Mouse (Mus musculus): ENCODE measurements at regions not wholly inside any gene's neighbourhood (a gene's known extent, or its start where the extent isn't known, plus 50 kb on each side); places are given as distances from the start of the nearest gene placed in this dataset.

DNA sequence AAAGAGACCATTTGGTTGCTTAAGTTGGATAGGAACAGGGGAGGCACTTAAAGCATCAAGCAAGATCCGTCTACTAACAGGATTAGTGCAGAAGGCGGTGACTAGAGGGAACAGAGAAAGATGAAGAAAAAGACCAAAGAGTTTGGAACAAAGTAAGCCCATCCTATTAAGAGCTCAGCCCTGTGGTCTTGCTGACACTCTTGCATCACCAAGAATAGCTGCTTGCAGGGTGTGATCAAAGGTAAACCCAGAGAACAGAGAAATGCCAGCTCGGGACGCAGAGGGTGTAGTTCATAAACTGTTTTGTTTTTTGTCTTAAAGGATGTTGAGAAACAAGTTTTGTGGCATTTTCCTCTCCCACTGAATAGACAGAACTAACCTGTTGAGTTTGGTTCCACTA is 574.8 kb downstream of the Slc4a3 start:
- no peak for DNase-seq

- DNase-seq = no peak
These were observed 584.3 kb downstream of the Slc4a3 start for GRCm38 (mm10) chr1:76130353-76130752.

DNA sequence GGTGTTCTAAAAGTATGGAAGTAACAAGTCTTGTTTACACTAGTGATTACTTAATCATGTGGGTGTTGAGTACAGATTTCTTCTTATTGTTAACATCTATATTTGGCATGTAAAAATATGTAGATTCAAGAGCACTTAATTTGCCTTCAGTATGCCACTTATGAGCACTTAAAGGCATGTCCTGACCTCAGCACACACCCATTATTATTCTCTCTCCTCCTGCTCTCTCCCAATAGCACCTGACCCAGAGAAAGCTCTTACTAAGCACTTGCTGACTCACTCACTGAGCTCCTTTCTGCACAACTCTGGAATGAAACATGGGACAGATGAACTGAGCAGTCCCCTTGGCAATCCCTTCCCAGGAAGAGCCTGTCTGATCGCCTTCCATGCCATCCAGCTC is 590.7 kb downstream of the Slc4a3 start:
- peak in 1 of 2 experiments; percentile 4 for DNase-seq

DNA sequence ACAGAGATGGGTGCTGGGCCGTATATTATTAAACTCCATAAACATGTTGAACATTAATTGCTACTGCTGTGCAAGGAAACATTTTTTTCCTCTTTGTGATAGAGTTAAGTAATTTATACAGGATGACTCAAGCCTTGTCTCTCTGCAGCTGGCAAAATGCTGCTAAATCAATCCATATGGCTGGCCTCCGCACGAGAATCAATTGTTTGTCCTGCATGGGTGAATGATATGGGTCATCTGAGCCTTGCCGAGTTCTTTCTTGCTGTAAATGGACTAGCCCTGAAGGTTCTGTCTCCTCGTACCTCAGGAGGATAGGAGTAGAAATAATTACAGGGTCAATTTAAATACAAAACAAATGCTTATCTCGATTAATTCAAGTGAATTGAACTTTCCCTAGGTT is 591.6 kb downstream of the Slc4a3 start:
- no peak for DNase-seq

- DNase-seq = no peak
These were observed 597.5 kb downstream of the Slc4a3 start for GRCm38 (mm10) chr1:76143516-76143915.

- DNase-seq = no peak
These were observed 602.9 kb downstream of the Slc4a3 start for GRCm38 (mm10) chr1:76148963-76149362.

- no peak for DNase-seq
These were observed 610.2 kb downstream of the Slc4a3 start for GRCm38 (mm10) chr1:76156291-76156690.

DNA sequence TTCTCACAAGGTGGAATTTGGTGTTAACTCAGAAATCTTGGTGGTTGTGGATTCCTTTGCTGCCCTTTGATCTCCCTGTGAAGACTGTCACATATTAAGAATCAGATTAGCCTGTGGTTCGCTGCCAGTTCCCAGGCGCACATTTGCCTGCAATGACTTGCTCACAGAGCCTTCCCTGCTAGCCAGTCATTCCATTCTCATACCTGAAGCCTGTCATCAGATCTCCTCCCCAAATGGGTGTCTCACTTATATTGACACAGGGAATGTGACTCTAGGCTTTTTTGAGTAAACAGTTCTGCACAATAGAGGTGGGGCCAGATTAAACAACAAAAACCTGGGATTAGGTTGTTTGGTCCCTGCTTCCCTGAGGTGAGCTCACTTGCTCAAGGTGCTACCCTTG is 621.4 kb downstream of the Slc4a3 start:
- DNase-seq = no peak

GRCm38 (mm10) chr1:76181181-76181580 is 635.1 kb downstream of the Slc4a3 start:
- DNase-seq = no peak

- peak; percentile 6 to 9 for DNase-seq
These were observed 648.8 kb downstream of the Slc4a3 start for GRCm38 (mm10) chr1:76194844-76195243.

GRCm38 (mm10) chr1:76197651-76198050 is 651.6 kb downstream of the Slc4a3 start:
- no peak for DNase-seq

GRCm38 (mm10) chr1:76200906-76201305 is 654.8 kb downstream of the Slc4a3 start:
- no peak for DNase-seq

GRCm38 (mm10) chr1:76212486-76212885 is 666.4 kb downstream of the Slc4a3 start:
- DNase-seq = no peak

GRCm38 (mm10) chr1:76244721-76245120 is 698.7 kb downstream of the Slc4a3 start:
- DNase-seq = peak in 1 of 2 experiments; percentile 4

DNA sequence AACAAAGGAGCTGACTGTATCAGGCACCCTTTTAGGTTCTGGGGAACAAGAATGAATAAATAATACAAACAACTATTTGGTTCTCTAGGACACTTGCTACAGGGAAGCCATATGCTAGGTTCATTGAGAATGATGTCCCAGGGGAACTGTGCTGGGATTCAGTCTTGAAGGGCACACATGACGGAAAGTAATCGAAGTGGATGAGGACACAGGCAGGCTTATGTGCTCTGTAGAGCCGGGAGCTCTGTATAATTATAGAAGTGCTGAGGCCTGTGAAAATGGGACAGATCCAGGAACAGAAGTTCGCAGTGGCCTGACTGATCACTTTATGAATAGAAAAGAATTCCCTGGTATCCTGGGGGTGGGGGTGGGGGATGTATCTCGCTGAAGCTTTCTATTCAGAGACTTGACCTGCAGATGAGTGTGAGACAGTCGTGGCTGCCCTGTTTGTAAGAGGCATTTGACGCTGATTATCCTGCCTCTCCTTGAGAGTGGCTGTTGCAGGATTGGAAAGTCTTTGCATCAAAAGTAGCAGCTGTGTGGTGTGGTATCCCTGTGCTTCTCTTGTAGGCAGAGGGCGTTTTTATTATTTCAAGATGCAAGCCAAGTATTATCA is 700.2 kb downstream of the Slc4a3 start:
- DNase-seq = no peak

DNA sequence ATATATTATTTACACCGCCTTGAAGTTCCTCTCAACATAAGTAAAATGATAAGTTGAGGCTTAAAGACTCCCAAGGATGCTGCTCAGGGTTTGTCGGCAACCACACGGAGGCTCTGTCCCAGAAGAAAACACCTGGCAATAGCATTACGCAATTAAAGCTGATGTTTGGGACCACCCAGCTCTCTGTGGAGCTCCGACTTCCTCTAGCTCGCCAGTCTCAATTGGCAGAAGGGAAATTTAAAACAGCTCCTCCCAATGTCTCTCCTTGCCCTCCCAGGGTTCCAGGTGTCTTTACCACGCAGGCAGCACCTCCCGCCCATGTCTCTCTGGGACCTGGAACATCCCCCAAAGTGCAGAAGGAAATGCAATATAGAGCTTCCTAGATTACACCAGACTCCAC is 701.1 kb downstream of the Slc4a3 start:
- no peak for DNase-seq

- DNase-seq = no peak
These were observed 712.2 kb downstream of the Slc4a3 start for GRCm38 (mm10) chr1:76258217-76258616.

DNA sequence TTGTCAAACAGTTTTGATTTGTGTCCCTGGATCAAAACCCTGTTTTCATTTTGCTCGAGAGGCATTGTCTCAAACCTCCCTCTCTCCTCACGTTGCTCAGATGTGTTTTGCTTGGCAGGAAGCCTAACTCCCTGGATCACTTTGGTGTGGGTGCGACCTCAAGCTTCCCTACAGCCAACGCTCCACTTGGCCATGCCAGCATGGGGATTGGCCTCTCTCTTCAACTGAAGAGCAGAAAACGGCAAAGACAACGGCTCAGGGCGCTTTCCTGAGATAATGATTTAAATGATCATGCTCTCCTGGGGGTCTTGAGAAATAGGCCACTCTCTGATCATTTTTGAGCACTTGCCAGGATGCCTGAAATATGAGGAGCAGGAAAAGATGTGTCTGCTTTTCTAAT is 730.1 kb downstream of the Slc4a3 start:
- peak; percentile 3 to 18 for DNase-seq

DNA sequence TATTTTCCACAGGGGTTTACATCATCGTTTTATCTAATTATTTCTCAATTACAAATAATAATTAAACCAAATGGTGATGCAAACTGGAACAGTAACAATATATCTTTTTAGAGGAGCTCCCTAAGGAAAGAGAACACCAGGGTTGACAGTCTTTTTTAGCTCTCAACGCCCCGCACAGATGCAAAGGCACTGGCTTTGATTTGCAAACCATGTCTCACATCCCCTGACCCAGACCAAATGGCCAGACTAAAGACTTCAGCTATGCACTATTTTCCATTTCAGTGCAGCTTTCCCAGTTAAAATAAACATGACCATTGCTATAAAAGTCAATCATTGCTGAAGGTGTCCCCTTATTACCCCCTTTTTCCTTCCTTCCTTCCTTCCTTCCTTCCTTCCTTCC is 730.6 kb downstream of the Slc4a3 start:
- no peak for DNase-seq

DNA sequence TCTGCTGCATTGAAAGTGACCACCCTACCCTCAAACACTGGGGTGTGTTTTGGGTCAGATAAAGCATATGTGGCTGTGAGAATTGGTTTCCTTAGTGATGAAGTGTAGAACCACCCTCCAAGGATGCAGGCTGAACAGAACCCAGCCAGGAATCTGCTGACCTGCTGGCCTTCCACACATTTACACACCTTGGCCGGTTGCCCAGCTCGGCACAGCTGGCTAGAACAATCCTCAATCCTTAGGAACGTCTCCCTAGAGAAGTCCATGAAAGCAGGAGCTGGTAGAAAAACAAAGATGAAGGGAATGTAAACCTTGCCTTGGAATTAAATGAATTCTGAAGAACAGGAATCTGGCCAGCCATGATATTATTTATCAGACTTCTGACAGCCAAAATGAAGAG is 737.3 kb downstream of the Slc4a3 start:
- DNase-seq = no peak

GRCm38 (mm10) chr1:76322943-76323559 is 777.0 kb downstream of the Slc4a3 start:
- no peak for DNase-seq

GRCm38 (mm10) chr1:76323592-76323991 is 777.5 kb downstream of the Slc4a3 start:
- DNase-seq = no peak

DNA sequence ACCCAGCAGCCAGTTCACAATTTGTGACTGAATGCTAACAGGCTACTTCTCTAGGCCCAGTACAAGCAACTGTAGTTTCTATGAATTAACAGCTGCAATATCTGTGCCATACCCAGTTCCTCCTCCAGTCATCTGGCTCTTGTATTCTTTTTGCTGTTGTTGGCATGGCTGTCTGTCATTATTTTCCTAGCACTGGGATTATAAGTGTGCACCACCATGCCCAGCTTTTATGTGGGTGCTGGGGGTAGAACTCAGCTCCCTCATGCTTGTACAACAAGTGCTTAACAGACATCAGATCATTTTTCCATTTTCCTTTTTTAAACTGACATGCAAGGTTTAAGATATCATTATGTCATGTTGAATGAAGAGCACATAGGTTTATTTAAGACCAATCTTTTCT is 789.9 kb downstream of the Slc4a3 start:
- DNase-seq = no peak

- DNase-seq = no peak
These were observed 816.0 kb downstream of the Slc4a3 start for GRCm38 (mm10) chr1:76362106-76362505.

GRCm38 (mm10) chr1:76373931-76374330 is 827.9 kb downstream of the Slc4a3 start:
- DNase-seq = no peak

Measured in lung, adult 18-20 months (tissue).